Mouse (Mus musculus) ES-Bruce4 (cell line): Measurements from ENCODE around the gene 5530400C23Rik. TPM values are rescaled to one million over a fixed set of nuclear protein-coding genes. Genes with fewer than 3 reads are reported as not detected.
"Not testable (repeated sequence)": the region's sequence is repeated elsewhere in the genome, so short reads cannot be mapped to it uniquely, and the experiment has no call there.

Source experiments
- H3K27ac ChIP-seq: 2 replicates; pipeline ENCODE4 v1.5.1; 2012; ENCODE audit warnings: low read length, inconsistent platforms; ENCODE audit not compliant: insufficient read depth
- H3K27me3 ChIP-seq: 2 replicates; pipeline ENCODE4 v1.6.1; 2012; ENCODE audit warnings: mild to moderate bottlenecking, low read length, inconsistent platforms; ENCODE audit not compliant: control insufficient read depth, poor library complexity, insufficient read depth, severe bottlenecking
- H3K36me3 ChIP-seq: 2 replicates; pipeline ENCODE4 v1.6.1; 2012; ENCODE audit warnings: inconsistent platforms, mild to moderate bottlenecking, low read length, moderate library complexity; ENCODE audit not compliant: control insufficient read depth, poor library complexity, insufficient read depth, severe bottlenecking
- H3K4me1 ChIP-seq: one replicate; pipeline ENCODE4 v1.8.1; 2011; ENCODE audit warnings: low read length; ENCODE audit not compliant: control insufficient read depth, insufficient read depth
- H3K4me3 ChIP-seq: 2 replicates; pipeline ENCODE4 v1.5.1; 2011; ENCODE audit warnings: low read depth, mild to moderate bottlenecking, low read length
- H3K9ac ChIP-seq: 2 replicates; pipeline ENCODE4 v1.6.1; 2012; ENCODE audit warnings: low read depth, mild to moderate bottlenecking, inconsistent platforms; ENCODE audit not compliant: poor library complexity, severe bottlenecking
- H3K9me3 ChIP-seq: replicated peaks from 2 replicates; pipeline ENCODE4 v1.6.1; 2012; ENCODE audit warnings: mild to moderate bottlenecking, low read length, inconsistent platforms; ENCODE audit not compliant: control insufficient read depth, poor library complexity, insufficient read depth, severe bottlenecking
- CTCF ChIP-seq: IDR thresholded peaks from one replicate; pipeline ENCODE4 v1.8.1; 2011; ENCODE audit warnings: low read depth, low read length
- EP300 ChIP-seq: IDR thresholded peaks from 2 replicates; pipeline ENCODE4 v1.6.1; 2011; ENCODE audit warnings: low read depth, low read length; ENCODE audit not compliant: insufficient read depth
- POLR2A ChIP-seq: IDR thresholded peaks from one replicate; pipeline ENCODE4 v1.8.1; 2011; ENCODE audit warnings: low read length; ENCODE audit not compliant: insufficient read depth
- polyA plus RNA-seq: library from polyadenylated mRNA; stranded (reverse); fragments of >200 nt; gene quantifications from 2 replicates; pipeline ENCODE4 v1.2.4, GENCODE M21; 2011; ENCODE audit warnings: low read depth; ENCODE audit not compliant: missing spikeins, insufficient read depth, insufficient read length

The 5530400C23Rik gene
- polyA plus RNA-seq, result not detected in 2 replicates

DNA sequence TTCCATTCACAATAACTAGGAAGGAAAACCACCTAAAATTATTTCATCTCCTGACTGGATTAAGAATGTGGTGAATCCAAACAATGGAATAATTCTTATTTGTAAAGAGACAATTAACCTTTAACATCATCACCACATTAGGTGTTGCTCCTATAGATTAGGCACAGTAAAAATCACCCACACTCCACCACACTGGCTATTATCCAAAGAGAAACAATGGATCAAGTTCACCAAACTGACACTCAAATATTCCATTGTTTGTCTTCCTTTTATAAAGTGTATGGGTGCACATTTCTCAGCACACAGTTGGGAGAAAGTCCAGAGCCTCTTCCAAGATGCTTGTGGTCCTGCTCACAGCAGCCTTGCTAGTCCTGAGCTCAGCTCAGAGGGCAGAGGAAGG lies at the start of gene 5530400C23Rik:
5530400C23Rik (plus strand) TSS at position 301 of the 400 bp plus-strand sequence.
- not testable (repeated sequence) for H3K27ac ChIP-seq, H3K9me3 ChIP-seq, H3K9ac ChIP-seq, H3K27me3 ChIP-seq, H3K36me3 ChIP-seq, H3K4me1 ChIP-seq, H3K4me3 ChIP-seq

DNA sequence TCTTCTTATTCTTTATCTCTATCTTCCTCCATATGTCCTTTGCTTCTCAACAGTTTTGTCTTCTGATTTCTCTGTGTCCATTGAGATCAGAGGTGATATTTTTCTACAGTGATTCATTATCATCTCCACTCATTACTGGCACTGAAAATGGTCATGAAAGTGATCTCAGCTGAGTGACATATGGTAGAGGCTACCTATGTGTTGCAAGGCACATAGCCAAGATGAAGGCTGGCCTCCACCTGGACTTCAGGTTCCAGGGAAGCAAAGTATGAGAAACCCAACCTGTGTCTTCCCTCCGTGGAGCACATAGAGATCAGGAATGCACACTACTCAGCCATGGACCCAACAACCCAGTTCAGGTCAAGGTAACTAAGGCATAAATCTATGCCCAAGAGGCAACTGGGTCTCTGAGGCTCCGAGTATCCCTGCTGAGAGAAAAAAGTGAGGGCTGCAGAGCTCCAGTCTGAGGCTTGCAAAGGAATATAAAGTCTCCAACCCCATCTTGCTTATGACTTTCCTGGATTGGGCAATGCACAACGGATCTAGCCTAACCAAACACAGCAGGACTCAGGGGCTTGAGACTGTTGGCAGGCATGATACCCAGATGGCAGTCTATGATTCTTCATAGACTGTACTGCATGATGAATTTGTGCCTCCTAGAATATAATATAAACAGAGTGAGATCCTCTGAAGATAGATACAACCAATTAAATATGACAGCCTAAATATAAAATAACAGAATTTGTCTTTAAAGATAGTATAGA lies 14.1 kb downstream of the 5530400C23Rik start:
- no peak overlapping the region for H3K9ac ChIP-seq
- TF ChIP-seq CTCF (no peak), EP300 (no peak), POLR2A (no peak)
- H3K4me3 ChIP-seq, result no peak overlapping the region
- H3K4me1 ChIP-seq, result no peaks in the 10 kb centered on the region
- H3K27me3 ChIP-seq, result no peaks in the 10 kb centered on the region
- H3K36me3 ChIP-seq, result no peaks in the 10 kb centered on the region
- no peaks in the 10 kb centered on the region for H3K9me3 ChIP-seq
- H3K27ac ChIP-seq, result no peak overlapping the region

DNA sequence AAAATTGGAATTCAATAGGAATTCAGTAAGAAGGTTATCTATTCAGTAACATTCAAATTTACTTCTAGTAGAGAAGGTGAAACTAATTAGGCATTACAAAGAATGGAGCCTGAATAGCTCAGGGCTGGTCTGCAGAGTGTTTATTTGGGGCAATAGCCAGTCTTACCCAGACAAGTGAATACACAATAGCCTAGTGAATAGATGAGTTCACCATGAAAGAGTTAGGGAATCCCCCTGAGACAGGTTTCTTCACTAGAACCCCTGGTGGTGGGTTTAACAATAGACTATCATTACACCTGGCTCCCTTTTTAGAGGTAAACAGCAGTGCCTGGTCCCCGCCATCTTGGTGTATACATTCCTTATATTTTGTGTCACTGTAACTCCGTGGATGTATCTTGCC lies 21.9 kb downstream of the 5530400C23Rik start:
- H3K9me3 ChIP-seq, H3K4me1 ChIP-seq, H3K4me3 ChIP-seq, H3K9ac ChIP-seq, H3K27me3 ChIP-seq, H3K36me3 ChIP-seq: not testable (repeated sequence)
- H3K27ac ChIP-seq, result peak overlapping the region; percentile 51; the same call in 1 of the 2 replicates

DNA sequence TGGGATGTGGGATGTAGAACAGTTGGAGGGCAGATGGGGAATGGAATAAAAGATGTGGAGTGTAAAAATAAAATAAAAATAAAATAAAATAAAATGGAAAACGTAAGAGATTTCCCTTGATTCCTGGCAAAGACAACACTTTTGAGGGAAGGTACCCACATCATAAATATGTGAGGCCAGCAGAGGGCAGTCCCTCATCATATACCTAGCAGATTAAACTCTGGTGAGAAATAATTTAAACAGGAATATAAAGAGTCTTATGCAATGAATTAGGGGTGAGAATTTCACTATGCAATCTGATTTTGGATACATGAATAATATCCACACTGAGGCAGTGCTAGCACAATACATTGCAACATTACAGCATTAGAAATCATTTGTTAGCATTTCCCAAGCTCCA lies 46.5 kb downstream of the 5530400C23Rik start:
- Histone ChIP-seq H3K9me3 (peaks cover 12% of the 10 kb centered on the region), H3K27me3 (no peaks in the 10 kb centered on the region), H3K27ac (no peak overlapping the region), H3K4me3 (no peak overlapping the region), H3K9ac (no peak overlapping the region), H3K36me3 (no peaks in the 10 kb centered on the region), H3K4me1 (no peaks in the 10 kb centered on the region)
- TF ChIP-seq POLR2A (no peak), CTCF (no peak), EP300 (no peak)

DNA sequence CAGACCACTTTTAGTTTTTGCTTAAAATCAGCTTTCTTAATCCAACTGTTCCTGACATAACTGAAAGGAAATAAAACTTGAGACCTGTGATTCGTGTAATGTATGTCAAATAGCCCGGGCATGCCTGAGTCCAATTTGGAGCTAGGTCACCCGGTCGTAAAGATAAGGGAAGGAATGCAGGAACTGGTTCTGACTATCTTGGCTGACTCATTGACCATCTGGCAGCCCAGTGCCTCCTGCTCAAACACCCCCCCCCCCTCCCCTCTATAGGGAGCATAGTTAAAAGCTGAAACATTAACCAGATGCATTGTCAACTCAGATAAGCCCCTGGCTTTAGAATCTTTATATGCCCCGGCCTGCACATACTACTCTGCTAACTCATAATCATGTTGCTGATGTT lies 49.7 kb downstream of the 5530400C23Rik start:
- H3K4me1 ChIP-seq, H3K9ac ChIP-seq, H3K36me3 ChIP-seq, H3K27ac ChIP-seq, H3K27me3 ChIP-seq, H3K4me3 ChIP-seq: not testable (repeated sequence)
- peaks cover 12% of the 10 kb centered on the region for H3K9me3 ChIP-seq

Other genes with a start within 250 kb of the 5530400C23Rik start
- gene Tas2r140, start 236.4 kb upstream of the 5530400C23Rik start, polyA plus RNA-seq, result not detected in 2 replicates
- 10.8 and 11.0 TPM in 2 replicates for gene Smim10l1, start 187.3 kb upstream of the 5530400C23Rik start, polyA plus RNA-seq